Mouse (Mus musculus) frontal cortex, postnatal 25 days (tissue): ENCODE measurements around the gene Zbtb34.

Experiments
- DNase-seq, 2 experiments: peaks; one replicate each; pipeline ENCODE4 v3.0.0; 2022; ENCODE audit warnings: low spot score in 2 of 2

Gene Zbtb34

GRCm38 (mm10) chr2:33430771-33431699, at the start of gene Zbtb34:
Gene Zbtb34, minus strand, starts transcription at chr2:33431324.
- peak in 1 of 2 experiments; percentile 50 for DNase-seq

GRCm38 (mm10) chr2:33477961-33478755, 47.0 kb upstream of the Zbtb34 start:
- DNase-seq, result no peak

GRCm38 (mm10) chr2:33475961-33476360, 44.8 kb upstream of the Zbtb34 start:
- DNase-seq, result no peak

GRCm38 (mm10) chr2:33468466-33469097, 37.5 kb upstream of the Zbtb34 start, which contains the start of gene Zbtb43:
Gene Zbtb43, minus strand, starts transcription at chr2:33468559.
- peak; percentile 87 to 94 for DNase-seq

GRCm38 (mm10) chr2:33467546-33468465, 36.7 kb upstream of the Zbtb34 start:
- DNase-seq, result no peak

GRCm38 (mm10) chr2:33465966-33466365, 34.8 kb upstream of the Zbtb34 start:
- no peak for DNase-seq

GRCm38 (mm10) chr2:33465215-33465614, 34.1 kb upstream of the Zbtb34 start:
- DNase-seq, result no peak

DNA sequence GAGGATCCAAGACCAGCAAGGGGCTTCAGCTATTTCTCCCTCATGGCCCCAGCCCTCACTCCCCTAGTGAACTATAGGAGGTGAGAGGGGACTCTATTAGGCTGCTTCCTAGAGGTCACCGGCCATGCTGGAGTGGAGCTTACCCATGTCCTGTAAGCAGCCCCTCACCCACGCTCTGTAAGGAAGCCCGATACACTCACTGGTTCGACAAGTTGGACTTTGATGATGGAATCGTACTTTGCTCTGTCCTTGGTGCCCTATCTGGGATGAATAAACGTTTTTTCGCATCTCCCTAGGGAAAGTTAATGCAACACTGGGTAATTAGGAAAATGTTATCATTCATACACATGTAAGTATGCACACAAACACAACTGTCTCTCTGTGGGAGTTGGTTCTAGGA, 30.9 kb upstream of the Zbtb34 start:
- no peak for DNase-seq

DNA sequence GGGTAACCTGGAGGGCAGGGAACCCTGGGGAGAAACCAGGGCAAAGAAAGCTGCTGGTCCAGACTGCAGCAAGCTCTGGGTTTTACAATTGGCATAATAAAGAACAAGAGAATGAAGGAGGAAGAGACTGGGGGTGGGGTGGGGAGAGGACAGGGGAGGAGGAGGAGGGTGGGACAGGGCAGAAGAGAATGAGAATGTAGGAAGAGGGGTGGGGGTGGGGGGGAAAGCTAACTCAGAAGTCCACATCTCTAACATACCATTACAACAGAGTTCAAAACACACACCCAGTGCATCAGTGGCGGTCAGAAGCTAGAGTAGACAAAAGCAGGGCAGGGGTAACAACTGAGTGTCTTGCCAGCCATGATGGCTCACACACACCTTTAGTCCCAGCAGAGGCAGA, 29.9 kb upstream of the Zbtb34 start:
- no peak for DNase-seq

- no peak for DNase-seq
Measured at GRCm38 (mm10) chr2:33459660-33460059, 28.5 kb upstream of the Zbtb34 start.

DNA sequence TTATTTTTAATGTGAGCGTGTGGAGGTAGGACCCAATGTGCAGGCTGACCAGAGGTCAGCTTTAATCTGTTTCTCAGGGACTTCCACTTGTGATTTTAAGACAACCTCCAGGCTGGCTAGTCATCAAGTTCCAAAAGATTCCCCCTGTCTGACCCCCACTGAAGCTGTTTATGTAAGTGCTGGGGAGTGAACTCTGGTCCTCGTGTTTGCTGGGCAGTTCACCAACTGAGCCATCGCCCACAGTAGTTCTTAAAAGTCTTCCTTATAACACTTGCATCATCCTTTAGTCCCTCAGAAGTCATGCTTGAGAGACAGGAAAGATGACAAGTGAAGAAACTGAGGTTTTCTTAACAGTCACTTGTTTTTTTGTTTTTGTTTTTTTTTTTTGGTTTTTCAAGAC, 25.6 kb upstream of the Zbtb34 start:
- no peak for DNase-seq

DNA sequence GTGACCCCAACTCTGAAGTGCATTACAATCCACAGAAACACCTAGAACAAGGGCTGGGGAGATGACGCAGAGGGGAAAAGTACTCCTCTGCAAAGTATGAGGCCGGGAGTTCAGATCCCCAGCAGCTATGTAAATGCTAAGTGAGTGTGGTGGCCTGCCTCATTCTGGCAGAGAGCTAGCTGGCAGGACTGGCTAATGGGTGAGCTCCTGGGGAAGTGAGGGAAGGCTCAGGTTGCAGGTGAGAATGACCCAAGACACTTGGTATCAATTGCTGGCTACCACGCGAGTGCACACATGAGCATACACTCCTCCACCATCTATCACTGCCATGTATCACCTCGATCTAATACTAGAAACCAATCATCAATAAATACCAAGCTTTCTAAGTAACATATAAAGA, 25.1 kb upstream of the Zbtb34 start:
- DNase-seq, result no peak

- no peak for DNase-seq
Measured at GRCm38 (mm10) chr2:33455350-33455749, 24.2 kb upstream of the Zbtb34 start.

DNA sequence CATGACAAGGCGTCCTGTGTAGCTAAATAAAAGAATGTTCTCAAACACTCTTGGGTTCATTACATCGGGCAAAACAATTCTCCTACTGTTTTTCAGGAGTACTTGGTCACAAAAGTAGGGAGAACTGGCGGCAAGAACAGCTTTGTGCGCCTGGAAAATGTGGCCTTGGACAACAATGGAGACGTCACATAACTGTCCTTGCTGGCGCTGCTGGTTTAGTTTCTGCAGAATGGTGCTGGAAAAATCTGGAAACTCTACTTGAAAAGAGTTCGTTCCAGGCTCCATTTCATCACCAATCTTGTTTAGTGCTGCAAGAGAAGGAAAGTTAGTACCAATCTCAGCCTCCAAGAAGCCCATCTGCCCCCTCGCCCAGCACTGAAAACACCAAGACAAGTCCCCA, 23.7 kb upstream of the Zbtb34 start:
- DNase-seq, result no peak

- DNase-seq, result no peak
Measured at GRCm38 (mm10) chr2:33453476-33453875, 22.4 kb upstream of the Zbtb34 start.

GRCm38 (mm10) chr2:33452721-33453120, 21.6 kb upstream of the Zbtb34 start:
- no peak for DNase-seq

- DNase-seq, result no peak
Measured at GRCm38 (mm10) chr2:33452140-33452539, 21.0 kb upstream of the Zbtb34 start.

DNA sequence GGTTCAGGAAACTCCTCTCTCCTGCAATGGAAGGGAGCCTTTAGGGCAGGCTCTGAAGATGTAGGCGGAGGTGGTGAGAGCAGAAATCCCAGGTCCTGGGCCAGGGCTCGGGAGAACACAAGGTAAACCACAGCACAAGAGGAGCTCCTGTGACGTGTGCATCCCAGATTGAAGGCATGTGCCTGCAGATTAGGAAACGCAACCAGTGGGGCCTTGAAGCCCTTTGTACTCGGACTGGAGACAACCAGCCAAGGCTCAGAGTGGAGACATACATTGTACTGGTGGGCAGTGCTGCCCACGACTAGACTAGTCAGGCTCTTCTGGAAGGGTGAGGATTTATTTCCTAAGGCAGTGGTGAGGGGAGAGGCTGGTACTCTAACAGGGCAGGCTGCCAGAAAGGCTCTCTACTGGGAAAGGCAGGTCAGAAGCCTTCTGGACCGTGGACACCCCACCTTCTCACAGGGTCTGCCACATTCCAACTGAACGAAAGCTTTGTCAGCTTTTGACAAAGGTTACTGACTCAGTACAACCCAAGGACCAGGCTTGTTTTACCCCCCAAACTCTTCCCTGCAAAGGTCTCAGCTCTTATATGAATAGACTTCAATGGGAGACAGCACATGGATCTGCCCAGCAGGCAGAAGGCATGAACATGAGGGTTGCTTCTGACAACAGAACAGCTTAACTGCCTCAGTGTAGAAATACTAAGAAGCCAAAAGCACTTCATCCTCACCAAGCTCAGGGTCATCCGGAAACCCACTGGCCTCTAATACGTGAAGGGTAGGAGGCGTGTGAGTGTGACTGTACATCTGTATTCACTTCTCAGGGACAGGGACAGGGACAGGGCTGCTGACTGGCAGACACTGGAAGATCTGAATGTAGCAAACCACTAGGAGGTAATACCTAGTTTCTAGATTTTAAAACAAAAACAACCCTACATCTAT, 20.2 kb upstream of the Zbtb34 start:
- no peak for DNase-seq

DNA sequence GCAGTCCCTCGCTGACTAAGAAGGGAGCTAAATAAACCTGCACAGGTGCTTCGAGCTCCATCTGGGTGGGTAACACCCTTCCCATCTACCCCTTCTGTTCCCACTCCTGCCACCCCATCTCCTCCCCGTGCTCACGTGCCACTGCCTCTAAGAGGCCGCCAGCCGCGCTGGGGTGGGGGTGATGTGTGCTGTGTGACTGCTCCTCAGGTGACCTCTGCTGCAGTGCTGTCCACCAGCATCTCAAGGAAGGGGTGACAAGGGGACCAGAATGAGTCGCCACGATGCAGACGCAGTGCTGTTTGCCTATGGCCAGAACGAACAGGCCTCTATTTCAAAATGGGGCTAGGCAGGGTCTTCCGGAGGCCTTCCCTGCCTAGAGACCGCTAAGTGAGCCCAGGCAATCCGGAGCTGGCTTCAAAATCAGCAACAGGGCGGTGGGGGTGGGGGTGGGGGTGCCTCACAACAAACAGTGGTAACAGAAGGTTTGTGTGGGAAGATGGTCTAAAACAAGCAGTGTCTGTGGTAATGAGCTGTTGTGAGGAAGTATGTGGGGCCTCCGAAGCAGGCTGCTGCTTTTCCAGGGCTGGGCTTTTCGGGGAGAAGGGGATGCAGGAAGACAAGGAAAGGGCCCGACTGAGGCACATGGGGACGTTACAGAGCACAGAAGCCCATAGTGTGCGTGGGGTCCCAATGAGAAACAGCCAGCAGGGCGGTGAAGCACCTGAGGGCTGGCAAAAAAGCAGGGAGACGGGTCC, 18.2 kb upstream of the Zbtb34 start:
- DNase-seq, result no peak
